Mouse (Mus musculus): ENCODE measurements around the gene Eloa. TPM values are rescaled to one million over a fixed set of nuclear protein-coding genes. Genes with fewer than 3 reads are reported as not detected.
A peak's percentile ranks its signal among the peaks of the same experiment; 100 is the strongest.
"Not testable (repeated sequence)": the region's sequence is repeated elsewhere in the genome, so short reads cannot be mapped to it uniquely, and the experiment has no call there.

The Eloa gene
- total RNA-seq, 2 experiments from 2014 or later = 50.3 to 60.4 TPM

GRCm38 (mm10) chr4:135986301-135986942, 35.1 kb downstream of the Eloa start:
- intact Hi-C loops (cut with DNase I) = loop anchor here (5.0 kb wide), 1 partner anchor 41 kb away; no protein-coding TSS in a partner anchor
- DNase-seq = no peak

GRCm38 (mm10) chr4:135985769-135986168, 35.8 kb downstream of the Eloa start:
- intact Hi-C loops (cut with DNase I) = loop anchor here (5.0 kb wide), 1 partner anchor 42 kb away; no protein-coding TSS in a partner anchor
- no peak for DNase-seq

GRCm38 (mm10) chr4:135985193-135985592, 36.4 kb downstream of the Eloa start:
- DNase-seq = no peak
- intact Hi-C loops (cut with DNase I) = loop anchor here (5.0 kb wide), 1 partner anchor 42 kb away; no protein-coding TSS in a partner anchor

- intact Hi-C loops (cut with DNase I) = no loop called here
- DNase-seq = no peak
Observed at GRCm38 (mm10) chr4:135984556-135984955, 37.0 kb downstream of the Eloa start.

GRCm38 (mm10) chr4:135981524-135982063, 40.0 kb downstream of the Eloa start:
- intact Hi-C loops (cut with DNase I) = no loop called here
- no peak for DNase-seq

GRCm38 (mm10) chr4:135980223-135980622, 41.3 kb downstream of the Eloa start:
- DNase-seq; intact Hi-C loops (cut with DNase I): not testable (repeated sequence)

- DNase-seq = no peak
- intact Hi-C loops (cut with DNase I) = no loop called here
Observed at GRCm38 (mm10) chr4:135976146-135976545, 45.4 kb downstream of the Eloa start.

GRCm38 (mm10) chr4:135972911-135973811, 48.4 kb downstream of the Eloa start:
- intact Hi-C loops (cut with DNase I) = no loop called here
- no peak for DNase-seq

- intact Hi-C loops (cut with DNase I) = no loop called here
- DNase-seq = peak; percentile 82 to 88
Observed at GRCm38 (mm10) chr4:135972556-135972906, 49.0 kb downstream of the Eloa start, which contains the start of gene Lypla2. Gene Lypla2, minus strand, starts transcription at chr4:135972626.

- DNase-seq = no peak
- intact Hi-C loops (cut with DNase I) = no loop called here
Observed at GRCm38 (mm10) chr4:135971805-135972555, 49.6 kb downstream of the Eloa start.

GRCm38 (mm10) chr4:135970585-135970984, 51.0 kb downstream of the Eloa start:
- DNase-seq = no peak
- intact Hi-C loops (cut with DNase I) = no loop called here

GRCm38 (mm10) chr4:135969070-135969750, 52.4 kb downstream of the Eloa start:
- no peak for DNase-seq
- intact Hi-C loops (cut with DNase I) = no loop called here

- intact Hi-C loops (cut with DNase I) = no loop called here
- no peak for DNase-seq
Observed at GRCm38 (mm10) chr4:135968271-135968869, 53.2 kb downstream of the Eloa start.

- DNase-seq = no peak
- intact Hi-C loops (cut with DNase I) = no loop called here
Observed at GRCm38 (mm10) chr4:135967086-135967760, 54.3 kb downstream of the Eloa start.

- intact Hi-C loops (cut with DNase I) = no loop called here
Observed at GRCm38 (mm10) chr4:135966283-135966682, 55.3 kb downstream of the Eloa start.

GRCm38 (mm10) chr4:135965113-135965512, 56.5 kb downstream of the Eloa start:
- intact Hi-C loops (cut with DNase I) = no loop called here
- DNase-seq = no peak

More at GRCm38 (mm10) chr4:135966283-135966682, 55.3 kb downstream of the Eloa start:
- no peak for DNase-seq

- no peak for DNase-seq
- intact Hi-C loops (cut with DNase I) = no loop called here
Observed at GRCm38 (mm10) chr4:135964426-135964825, 57.1 kb downstream of the Eloa start.

GRCm38 (mm10) chr4:135963457-135964193, 57.9 kb downstream of the Eloa start, which contains the start of gene Gale:
Gene Gale, plus strand, starts transcription at chr4:135963727.
- DNase-seq = peak; percentile 86 to 93
- intact Hi-C loops (cut with DNase I) = no loop called here

All from gastrocnemius, postnatal 36 days (tissue).